ENCODE assay signal across 8 mouse cellular contexts in the genomic region with DNA sequence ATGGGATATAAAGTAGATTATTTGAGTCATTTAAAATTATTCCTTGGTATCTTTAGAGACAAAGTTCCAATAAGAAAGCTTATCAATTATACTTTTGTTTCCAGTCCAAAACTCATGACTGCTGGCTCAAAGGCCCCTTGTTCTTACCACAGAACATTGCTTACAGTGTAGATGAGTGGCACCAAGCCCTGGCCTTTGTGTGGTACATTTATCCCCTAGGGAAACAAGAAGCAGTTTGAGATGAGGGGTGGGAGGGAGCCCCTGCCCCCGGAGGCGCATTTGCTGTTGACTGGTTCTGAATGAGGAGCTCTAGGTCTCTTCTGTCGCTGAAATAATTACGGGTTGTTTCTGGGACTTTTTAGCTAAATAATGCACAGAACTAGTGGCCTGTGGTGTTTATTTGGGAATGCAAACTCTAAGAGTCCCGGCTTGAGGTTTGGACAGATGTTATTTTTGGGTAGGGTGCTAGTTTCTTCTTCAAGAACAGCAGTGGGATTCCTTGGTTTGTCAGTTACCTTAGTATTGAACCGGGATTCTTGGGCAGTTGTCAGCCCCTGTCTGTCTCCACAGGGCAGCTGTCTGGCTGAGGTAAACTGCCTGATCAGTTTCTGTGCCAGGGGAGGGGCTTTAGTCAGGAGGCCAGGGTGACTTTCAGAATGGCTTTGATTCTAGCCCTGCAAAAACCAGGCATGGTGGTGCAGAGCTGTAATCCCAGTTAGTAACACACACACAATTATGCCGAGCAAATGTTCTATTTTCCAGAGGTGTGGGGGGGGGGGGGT. TPM values are rescaled to one million over a fixed set of nuclear protein-coding genes. Genes with fewer than 3 reads are reported as not detected.
DNase-seq lines count a peak whose midpoint lies in the region; ATAC-seq and TF ChIP-seq lines count a peak whose summit lies in the region.

No protein-coding gene starts in this region.

- DNase-seq in cerebellum, adult 11-12 months, result peak; percentile 49
- DNase-seq in cerebellum, postnatal 4 days (ENCODE audit: low spot score in 2 of 2), result no peak
- peak; percentile 82 for DNase-seq in midbrain, embryonic 11.5 days (ENCODE audit: low spot score, missing footprints)
- no peak for DNase-seq in midbrain, embryonic 10.5 days (ENCODE audit: low spot score)
- no peak for DNase-seq in stomach, postnatal 0 days (ENCODE audit: low spot score)
- no peak for DNase-seq in right cerebral cortex, adult 18-20 months
- no peak for DNase-seq in yolk sac, embryonic 10.5 days (ENCODE audit: low spot score)

- no peak for TF ChIP-seq CTCF in intestine, postnatal 0 days (IDR thresholded peaks at IDR 0.05; ENCODE audit: low read depth)
- no peak for TF ChIP-seq CTCF in stomach, postnatal 0 days (IDR thresholded peaks at IDR 0.05; ENCODE audit: low read depth)

- 80% methylated on average over 7 of the region's 7 CpGs for WGBS in midbrain, embryonic 11.5 days
- 81% methylated on average over 7 of the region's 7 CpGs for WGBS in midbrain, embryonic 10.5 days
- WGBS in intestine, postnatal 0 days, result 69% methylated on average over 7 of the region's 7 CpGs
- 59% methylated on average over 7 of the region's 7 CpGs for WGBS in stomach, postnatal 0 days

- no peaks in the 10 kb centered on the region for H3K9me3 ChIP-seq in midbrain, embryonic 11.5 days (ENCODE audit: control insufficient read depth, low read length)
- H3K9me3 ChIP-seq in midbrain, embryonic 10.5 days (replicated peaks), result no peaks in the 10 kb centered on the region
- no peaks in the 10 kb centered on the region for H3K9me3 ChIP-seq in intestine, postnatal 0 days (ENCODE audit: control insufficient read depth)
- no peaks in the 10 kb centered on the region for H3K9me3 ChIP-seq in stomach, postnatal 0 days (ENCODE audit: control insufficient read depth, low read length)

- H3K4me1 ChIP-seq in midbrain, embryonic 11.5 days (ENCODE audit: control insufficient read depth, insufficient read depth, low read length), result peaks cover 14% of the 10 kb centered on the region
- peaks cover 45% of the 10 kb centered on the region for H3K4me1 ChIP-seq in midbrain, embryonic 10.5 days
- peaks cover 10% of the 10 kb centered on the region for H3K4me1 ChIP-seq in intestine, postnatal 0 days (replicated peaks; ENCODE audit: control insufficient read depth, insufficient read depth, low read length)
- peaks cover 27% of the 10 kb centered on the region for H3K4me1 ChIP-seq in stomach, postnatal 0 days (replicated peaks; ENCODE audit: control insufficient read depth, insufficient read depth)

- H3K36me3 ChIP-seq in midbrain, embryonic 11.5 days (ENCODE audit: control insufficient read depth, insufficient read depth, low read length), result no peaks in the 10 kb centered on the region; the same call in 1 of the 2 replicates
- no peaks in the 10 kb centered on the region for H3K36me3 ChIP-seq in midbrain, embryonic 10.5 days
- H3K36me3 ChIP-seq in intestine, postnatal 0 days (ENCODE audit: control insufficient read depth, insufficient read depth), result no peaks in the 10 kb centered on the region
- H3K36me3 ChIP-seq in stomach, postnatal 0 days (ENCODE audit: control insufficient read depth, insufficient read depth, low read length), result no peaks in the 10 kb centered on the region

- TF ChIP-seq EP300 in stomach, postnatal 0 days (optimal IDR thresholded peaks at IDR 0.05), result no peak

- no peak for ATAC-seq in midbrain, embryonic 11.5 days (ENCODE audit: low FRiP score)
- ATAC-seq in intestine, postnatal 0 days, result no peak
- ATAC-seq in stomach, postnatal 0 days (ENCODE audit: low FRiP score, low TSS enrichment), result no peak

- H3K27ac ChIP-seq in midbrain, embryonic 11.5 days (ENCODE audit: low read depth, low read length), result no peak overlapping the region
- H3K27ac ChIP-seq in midbrain, embryonic 10.5 days (replicated peaks), result no peak overlapping the region
- H3K27ac ChIP-seq in intestine, postnatal 0 days (ENCODE audit: low read depth, low read length), result 0 out of 2 replicates have a peak overlapping the region, but pooled peaks have one; percentile 31
- H3K27ac ChIP-seq in stomach, postnatal 0 days (replicated peaks), result peak overlapping the region; percentile 99

- no peaks in the 10 kb centered on the region for H3K27me3 ChIP-seq in midbrain, embryonic 11.5 days (ENCODE audit: control insufficient read depth, insufficient read depth, low read length)
- H3K27me3 ChIP-seq in midbrain, embryonic 10.5 days (ENCODE audit: low read depth, poor library complexity, severe bottlenecking), result no peaks in the 10 kb centered on the region
- no peaks in the 10 kb centered on the region for H3K27me3 ChIP-seq in intestine, postnatal 0 days (replicated peaks; ENCODE audit: control insufficient read depth, insufficient read depth, low read length)
- H3K27me3 ChIP-seq in stomach, postnatal 0 days (ENCODE audit: control insufficient read depth, insufficient read depth, low read length), result no peaks in the 10 kb centered on the region

- H3K4me3 ChIP-seq in midbrain, embryonic 11.5 days (ENCODE audit: low read depth, low read length), result no peak overlapping the region
- no peak overlapping the region for H3K4me3 ChIP-seq in midbrain, embryonic 10.5 days
- H3K4me3 ChIP-seq in intestine, postnatal 0 days (ENCODE audit: low read depth, low read length), result no peak overlapping the region
- H3K4me3 ChIP-seq in stomach, postnatal 0 days (ENCODE audit: low read depth, low read length), result no peak overlapping the region

- H3K4me2 ChIP-seq in midbrain, embryonic 11.5 days, result no peak overlapping the region
- no peak overlapping the region for H3K4me2 ChIP-seq in intestine, postnatal 0 days (replicated peaks; ENCODE audit: low read depth)
- no peak overlapping the region for H3K4me2 ChIP-seq in stomach, postnatal 0 days (replicated peaks; ENCODE audit: low read depth)

- H3K9ac ChIP-seq in midbrain, embryonic 11.5 days (ENCODE audit: low read length), result no peak overlapping the region
- H3K9ac ChIP-seq in intestine, postnatal 0 days (ENCODE audit: low read depth, low read length), result no peak overlapping the region
- no peak overlapping the region for H3K9ac ChIP-seq in stomach, postnatal 0 days (ENCODE audit: low read length)

RNA-seq across cellular contexts. Expression of gene Hacl1, which starts 19.4 kb away (rescaled TPM):
- 9.6 and 10.9 TPM in 2 replicates for polyA plus RNA-seq in midbrain, embryonic 11.5 days (2014; fragmentation: Nextera tagmentation; extraction: Ambion mirVana)
- 7.2 and 9.5 TPM in 2 replicates for polyA plus RNA-seq in midbrain, embryonic 10.5 days (2016; fragmentation: Nextera tagmentation; extraction: Ambion mirVana)
- polyA plus RNA-seq in intestine, postnatal 0 days (2015; fragmentation: Nextera tagmentation; extraction: Ambion mirVana), result 35.5 and 41.3 TPM in 2 replicates
- polyA plus RNA-seq in stomach, postnatal 0 days (2015; fragmentation: Nextera tagmentation; extraction: Ambion mirVana), result 10.9 TPM in 2 replicates

RNA-seq across cellular contexts. Expression of gene Btd, which starts 19.7 kb away (rescaled TPM):
- polyA plus RNA-seq in midbrain, embryonic 11.5 days (2014; fragmentation: Nextera tagmentation; extraction: Ambion mirVana), result 15.8 and 16.7 TPM in 2 replicates
- polyA plus RNA-seq in midbrain, embryonic 10.5 days (2016; fragmentation: Nextera tagmentation; extraction: Ambion mirVana), result 15.5 and 16.4 TPM in 2 replicates
- polyA plus RNA-seq in intestine, postnatal 0 days (2015; fragmentation: Nextera tagmentation; extraction: Ambion mirVana), result 45.5 and 48.5 TPM in 2 replicates
- polyA plus RNA-seq in stomach, postnatal 0 days (2015; fragmentation: Nextera tagmentation; extraction: Ambion mirVana), result 17.0 and 17.5 TPM in 2 replicates

RNA-seq across cellular contexts. Expression of gene Gm49387, which starts 19.8 kb away (rescaled TPM):
- polyA plus RNA-seq in midbrain, embryonic 11.5 days (2014; fragmentation: Nextera tagmentation; extraction: Ambion mirVana), result 1.3 TPM in 1 of 2 replicates, not detected in the other
- 0.12 and 1.4 TPM in 2 replicates for polyA plus RNA-seq in midbrain, embryonic 10.5 days (2016; fragmentation: Nextera tagmentation; extraction: Ambion mirVana)
- polyA plus RNA-seq in intestine, postnatal 0 days (2015; fragmentation: Nextera tagmentation; extraction: Ambion mirVana), result 0.94 TPM in 1 of 2 replicates, not detected in the other
- 0.52 and 1.1 TPM in 2 replicates for polyA plus RNA-seq in stomach, postnatal 0 days (2015; fragmentation: Nextera tagmentation; extraction: Ambion mirVana)

Comparison
In these comparisons a context has a peak if more than half of its experiments do, and no peak if none do; other contexts are left out.
1. DNase-seq: peak in cerebellum, adult 11-12 months (single experiment) and midbrain, embryonic 11.5 days (single experiment); none in cerebellum, postnatal 4 days (0 of 2), midbrain, embryonic 10.5 days (single experiment), stomach, postnatal 0 days (single experiment), right cerebral cortex, adult 18-20 months (single experiment) and yolk sac, embryonic 10.5 days (single experiment).
2. H3K27ac ChIP-seq: peak in intestine, postnatal 0 days (single experiment) and stomach, postnatal 0 days (single experiment); none in midbrain, embryonic 11.5 days (single experiment) and midbrain, embryonic 10.5 days (single experiment).